In genomic region chr6:47329212-47329611, GRCm38 (mm10) we compare ENCODE assay signal across 16 mouse cellular contexts.
DNase-seq lines count a peak whose midpoint lies in the region; ATAC-seq and TF ChIP-seq lines count a peak whose summit lies in the region.
"Had no signal": no experiment of that assay in that cellular context is flagged by ENCODE, and none has a peak within 500 bp of the region (broad histone marks: within the 10 kb centered on the region; RNA-seq: fewer than 3 reads in every experiment).

No protein-coding gene starts in this region.

- TF ChIP-seq EP300 in lung, postnatal 0 days (IDR thresholded peaks at IDR 0.05), result 0 out of 2 replicates have a peak, but pooled peaks have one; percentile 15

- H3K4me1 ChIP-seq in kidney, embryonic 16.5 days (ENCODE audit: insufficient read depth, low read length), result no peaks in the 10 kb centered on the region
- H3K4me1 ChIP-seq in kidney, embryonic 14.5 days (ENCODE audit: control insufficient read depth, insufficient read depth, low read length), result no peaks in the 10 kb centered on the region
- no peaks in the 10 kb centered on the region for H3K4me1 ChIP-seq in lung, postnatal 0 days (ENCODE audit: insufficient read depth, low read depth, low read length)
- H3K4me1 ChIP-seq: hindbrain, embryonic 12.5 days; stomach, embryonic 15.5 days had no signal

- TF ChIP-seq CTCF in lung, postnatal 0 days (IDR thresholded peaks at IDR 0.05), result no peak

- no peaks in the 10 kb centered on the region for H3K36me3 ChIP-seq in kidney, embryonic 16.5 days (ENCODE audit: insufficient read depth, low read length)
- H3K36me3 ChIP-seq in kidney, embryonic 14.5 days (ENCODE audit: control insufficient read depth, insufficient read depth, low read length), result no peaks in the 10 kb centered on the region
- no peaks in the 10 kb centered on the region for H3K36me3 ChIP-seq in lung, postnatal 0 days (ENCODE audit: insufficient read depth, low read length)
- H3K36me3 ChIP-seq: heart, embryonic 13.5 days; hindbrain, embryonic 12.5 days; stomach, embryonic 15.5 days had no signal

- H3K27ac ChIP-seq in kidney, embryonic 16.5 days (ENCODE audit: low read length), result no peak overlapping the region
- H3K27ac ChIP-seq in kidney, embryonic 14.5 days (ENCODE audit: low read depth, low read length), result no peak overlapping the region
- H3K27ac ChIP-seq in lung, postnatal 0 days (ENCODE audit: low read length), result no peak overlapping the region
- H3K27ac ChIP-seq: heart, embryonic 13.5 days; hindbrain, embryonic 12.5 days; left cerebral cortex, adult 2 months; stomach, embryonic 15.5 days had no signal

- no peak overlapping the region for H3K4me3 ChIP-seq in kidney, embryonic 16.5 days (ENCODE audit: low read length)
- no peak overlapping the region for H3K4me3 ChIP-seq in kidney, embryonic 14.5 days (ENCODE audit: low read length)
- H3K4me3 ChIP-seq in lung, postnatal 0 days (ENCODE audit: low read depth, low read length), result no peak overlapping the region
- H3K4me3 ChIP-seq: erythroblast, embryonic 14.5 days; heart, embryonic 13.5 days; hindbrain, embryonic 12.5 days; left cerebral cortex, adult 2 months; stomach, embryonic 15.5 days had no signal

- 29% methylated on average over 4 of the region's 4 CpGs for WGBS in kidney, embryonic 16.5 days
- WGBS in kidney, embryonic 14.5 days, result 19% methylated on average over 4 of the region's 4 CpGs
- 26% methylated on average over 4 of the region's 4 CpGs for WGBS in lung, postnatal 0 days

- H3K27me3 ChIP-seq in kidney, embryonic 16.5 days (ENCODE audit: insufficient read depth, low read length), result no peaks in the 10 kb centered on the region
- no peaks in the 10 kb centered on the region for H3K27me3 ChIP-seq in kidney, embryonic 14.5 days (ENCODE audit: control insufficient read depth, insufficient read depth, low read length)
- H3K27me3 ChIP-seq in lung, postnatal 0 days (replicated peaks; ENCODE audit: insufficient read depth, low read length), result no peaks in the 10 kb centered on the region
- H3K27me3 ChIP-seq: heart, embryonic 13.5 days; hindbrain, embryonic 12.5 days; stomach, embryonic 15.5 days had no signal

- no peaks in the 10 kb centered on the region for H3K9me3 ChIP-seq in kidney, embryonic 16.5 days (ENCODE audit: low read length)
- H3K9me3 ChIP-seq in kidney, embryonic 14.5 days (ENCODE audit: control insufficient read depth, low read length), result no peaks in the 10 kb centered on the region
- no peaks in the 10 kb centered on the region for H3K9me3 ChIP-seq in lung, postnatal 0 days (ENCODE audit: low read length)
- H3K9me3 ChIP-seq: heart, embryonic 13.5 days; hindbrain, embryonic 12.5 days; stomach, embryonic 15.5 days had no signal

- peak; percentile 13 for DNase-seq in ES-CJ7 (ENCODE audit: low read depth, low spot score)
- peak; percentile 44 for DNase-seq in embryo, embryonic 10.5 days (ENCODE audit: low spot score)
- peak; percentile 47 for DNase-seq in lung, postnatal 0 days (ENCODE audit: low spot score)
- DNase-seq in urinary bladder, adult 18-20 months (ENCODE audit: low spot score in 2 of 2), result no peak
- DNase-seq in layer of hippocampus, adult 11-12 months (ENCODE audit: low spot score), result no peak
- DNase-seq: cerebellum, adult 11 months; gastrocnemius, postnatal 25 days; thymus, postnatal 4 days had no signal

- peak; percentile 57; the same call in 1 of the 2 replicates for ATAC-seq in kidney, embryonic 16.5 days (ENCODE audit: low FRiP score, low TSS enrichment)
- no peak for ATAC-seq in kidney, embryonic 14.5 days (ENCODE audit: low FRiP score, low TSS enrichment)
- ATAC-seq in lung, postnatal 0 days, result no peak
- ATAC-seq: activated CD4-positive, CD25-positive, alpha-beta regulatory T cell, adult 4 months had no signal

- no peak overlapping the region for H3K4me2 ChIP-seq in kidney, embryonic 16.5 days (replicated peaks; ENCODE audit: low read depth, low read length)
- H3K4me2 ChIP-seq in kidney, embryonic 14.5 days (replicated peaks; ENCODE audit: low read depth, low read length), result no peak overlapping the region
- H3K4me2 ChIP-seq in lung, postnatal 0 days (replicated peaks; ENCODE audit: low read depth, low read length), result no peak overlapping the region
- H3K4me2 ChIP-seq: heart, embryonic 13.5 days; hindbrain, embryonic 12.5 days; stomach, embryonic 15.5 days had no signal

- no peak overlapping the region for H3K9ac ChIP-seq in kidney, embryonic 16.5 days (replicated peaks; ENCODE audit: low read length)
- no peak overlapping the region for H3K9ac ChIP-seq in kidney, embryonic 14.5 days (ENCODE audit: low read depth, low read length)
- H3K9ac ChIP-seq in lung, postnatal 0 days (replicated peaks; ENCODE audit: low read depth), result no peak overlapping the region
- H3K9ac ChIP-seq: heart, embryonic 13.5 days; hindbrain, embryonic 12.5 days; stomach, embryonic 15.5 days had no signal

Comparison
In these comparisons a context has a peak if more than half of its experiments do, and no peak if none do; other contexts are left out.
1. DNase-seq: peak in ES-CJ7 (single experiment), embryo, embryonic 10.5 days (single experiment) and lung, postnatal 0 days (single experiment); none in urinary bladder, adult 18-20 months (0 of 2) and layer of hippocampus, adult 11-12 months (single experiment).